Mouse (Mus musculus) liver, postnatal 0 days (tissue): ENCODE measurements around the gene Six3. TPM values are rescaled to one million over a fixed set of nuclear protein-coding genes. Genes with fewer than 3 reads are reported as not detected.

Experiments
- ATAC-seq: fragments of 200-750 bp; cut with Nextera tagmentation; 2 replicates; pipeline ENCODE4 v1.8.0; 2017; ENCODE audit warnings: mild to moderate bottlenecking, moderate library complexity
- DNase-seq: peaks from one replicate; pipeline ENCODE4 v3.0.0-alpha.2; 2016
- H3K27ac ChIP-seq: fragments of 300-500 bp; sonication (generic); 2 replicates; pipeline ENCODE4 v1.5.1; 2014; ENCODE audit warnings: antibody characterized with exemption, moderate library complexity, mild to moderate bottlenecking, low read depth
- H3K27me3 ChIP-seq: fragments of 300-500 bp; sonication (generic); 2 replicates; pipeline ENCODE4 v1.6.1; 2014; ENCODE audit warnings: low read length, control low read depth, mixed read lengths; ENCODE audit not compliant: insufficient read depth
- H3K36me3 ChIP-seq: fragments of 300-500 bp; sonication (generic); replicated peaks from 2 replicates; pipeline ENCODE4 v1.6.1; 2014; ENCODE audit warnings: mild to moderate bottlenecking, control low read depth, low read length, moderate library complexity, mixed read lengths; ENCODE audit not compliant: insufficient read depth
- H3K4me1 ChIP-seq: fragments of 300-500 bp; sonication (generic); 2 replicates; pipeline ENCODE4 v1.6.1; 2014; ENCODE audit warnings: antibody characterized with exemption, mild to moderate bottlenecking, control low read depth; ENCODE audit not compliant: insufficient read depth
- H3K4me2 ChIP-seq: fragments of 300-500 bp; sonication (generic); 2 replicates; pipeline ENCODE4 v1.6.1; 2014; ENCODE audit warnings: low read depth, mild to moderate bottlenecking, low read length, moderate library complexity, mixed read lengths
- H3K4me3 ChIP-seq: fragments of 300-500 bp; sonication (generic); 2 replicates; pipeline ENCODE4 v1.5.1; 2014; ENCODE audit warnings: low read depth, low read length
- H3K9ac ChIP-seq: fragments of 300-500 bp; sonication (generic); replicated peaks from 2 replicates; pipeline ENCODE4 v1.6.1; 2014; ENCODE audit warnings: mild to moderate bottlenecking, moderate library complexity
- H3K9me3 ChIP-seq: fragments of 300-500 bp; sonication (generic); 2 replicates; pipeline ENCODE4 v1.6.1; 2016; ENCODE audit warnings: mild to moderate bottlenecking, control low read depth, low read length, mixed read lengths
- CTCF ChIP-seq: sonication (generic); IDR thresholded peaks from 2 replicates; pipeline ENCODE4 v1.5.1; 2016; ENCODE audit warnings: antibody characterized with exemption, low read depth
- EP300 ChIP-seq: IDR thresholded peaks from 2 replicates; pipeline ENCODE4 v1.6.1; 2016; ENCODE audit warnings: antibody characterized with exemption, low read depth, mild to moderate bottlenecking
- WGBS: fragments of 180-500 bp; shearing (Covaris S2); extraction: QIAGEN DNeasy Blood & Tissue Kit; methylation state at CpG from one replicate; pipeline ENCODE4 v1.1.7; 2014; ENCODE audit not compliant: insufficient replicate concordance; 5-methylcytosine and 5-hydroxymethylcytosine counted together
- polyA plus RNA-seq: library from polyadenylated mRNA; unstranded; fragments of >200 nt; fragmentation: Nextera tagmentation; extraction: Ambion mirVana; gene quantifications from 2 replicates; pipeline ENCODE4 v1.2.1, GENCODE M21; 2015

The Six3 gene
- polyA plus RNA-seq, 1 experiment from 2014 or later, result not detected

DNA sequence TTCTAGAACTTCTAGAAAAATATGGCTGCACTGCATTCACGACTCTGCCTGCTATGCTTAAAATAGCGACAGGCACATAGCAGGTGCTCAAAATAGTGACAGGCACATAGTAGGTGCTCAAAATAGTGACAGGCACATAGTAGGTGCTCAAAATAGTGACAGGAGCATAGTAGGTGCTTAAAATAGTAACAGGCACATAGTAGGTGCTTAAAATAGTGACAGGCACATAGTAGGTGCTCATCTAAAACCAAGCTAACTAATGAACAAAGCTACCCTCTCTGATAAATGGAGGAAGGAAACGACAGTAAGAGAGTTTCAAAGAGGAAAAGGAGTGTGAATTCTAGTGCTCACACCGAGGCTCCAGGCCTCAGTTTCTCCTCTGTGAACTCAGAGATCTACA lies 29.2 kb upstream of the Six3 start:
- H3K27me3 ChIP-seq, result no peaks in the 10 kb centered on the region
- 75% methylated on average over 4 of the region's 4 CpGs for WGBS
- no peaks in the 10 kb centered on the region for H3K36me3 ChIP-seq
- H3K4me1 ChIP-seq, result no peaks in the 10 kb centered on the region
- no peak for DNase-seq
- ATAC-seq, result no peak
- no peak for TF ChIP-seq EP300
- TF ChIP-seq CTCF, result no peak
- no peaks in the 10 kb centered on the region for H3K9me3 ChIP-seq
- H3K4me2 ChIP-seq, result no peak overlapping the region
- H3K27ac ChIP-seq, result no peak overlapping the region
- no peak overlapping the region for H3K9ac ChIP-seq
- no peak overlapping the region for H3K4me3 ChIP-seq

DNA sequence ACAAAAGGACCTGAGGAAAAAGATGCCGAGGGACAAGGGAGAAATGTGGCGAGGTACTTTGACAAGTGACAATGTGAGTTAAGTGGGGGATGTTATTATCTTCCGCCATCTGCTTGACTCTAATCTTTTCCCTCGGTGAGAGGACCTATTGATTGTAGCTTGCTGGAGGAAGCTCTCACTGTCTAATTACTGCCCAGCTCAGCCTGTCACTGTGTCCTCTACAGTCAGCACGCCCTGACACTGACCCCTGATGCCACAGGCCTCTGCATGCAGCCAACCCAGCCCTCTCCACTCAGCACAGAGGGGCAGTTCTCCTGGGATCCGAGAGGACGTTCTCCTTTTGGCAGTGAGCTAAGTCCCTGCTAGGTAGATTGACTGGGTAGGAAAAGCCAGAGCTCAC lies 28.8 kb upstream of the Six3 start:
- DNase-seq (no peak), ATAC-seq (no peak)
- no peak for TF ChIP-seq CTCF
- no peak for TF ChIP-seq EP300
- Histone ChIP-seq H3K9me3 (no peaks in the 10 kb centered on the region), H3K27ac (no peak overlapping the region), H3K27me3 (no peaks in the 10 kb centered on the region), H3K4me2 (no peak overlapping the region), H3K9ac (no peak overlapping the region), H3K36me3 (no peaks in the 10 kb centered on the region), H3K4me1 (no peaks in the 10 kb centered on the region), H3K4me3 (no peak overlapping the region)
- 54% methylated on average over 7 of the region's 7 CpGs for WGBS

DNA sequence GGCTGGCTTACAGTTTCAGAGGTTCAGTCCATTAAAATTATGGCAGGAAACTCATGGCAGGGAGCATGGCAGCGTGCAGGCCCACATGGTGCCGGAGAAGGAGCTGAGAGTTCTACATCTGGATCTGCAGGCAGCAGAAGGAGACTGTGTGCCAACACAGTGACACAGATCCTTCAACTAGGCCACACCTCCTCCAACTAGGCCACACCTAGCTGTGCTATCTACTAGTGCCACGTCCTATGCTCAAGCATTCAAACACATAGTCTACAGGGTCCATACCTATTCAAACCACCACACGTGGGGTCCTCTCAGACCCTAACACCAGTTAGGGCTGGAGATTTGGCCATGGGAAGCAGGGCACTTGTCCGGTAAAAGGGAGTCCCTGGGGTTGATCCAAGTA lies 27.6 kb upstream of the Six3 start:
- H3K36me3 ChIP-seq, result no peaks in the 10 kb centered on the region
- no peaks in the 10 kb centered on the region for H3K4me1 ChIP-seq
- no peak overlapping the region for H3K9ac ChIP-seq
- no peak overlapping the region for H3K4me3 ChIP-seq
- no peak overlapping the region for H3K27ac ChIP-seq
- WGBS, result 73% methylated on average over 5 of the region's 5 CpGs
- no peak for TF ChIP-seq EP300
- no peak for TF ChIP-seq CTCF
- no peaks in the 10 kb centered on the region for H3K27me3 ChIP-seq
- ATAC-seq, result no peak
- no peak for DNase-seq
- no peaks in the 10 kb centered on the region; the same call in 1 of the 2 replicates for H3K9me3 ChIP-seq
- no peak overlapping the region for H3K4me2 ChIP-seq

DNA sequence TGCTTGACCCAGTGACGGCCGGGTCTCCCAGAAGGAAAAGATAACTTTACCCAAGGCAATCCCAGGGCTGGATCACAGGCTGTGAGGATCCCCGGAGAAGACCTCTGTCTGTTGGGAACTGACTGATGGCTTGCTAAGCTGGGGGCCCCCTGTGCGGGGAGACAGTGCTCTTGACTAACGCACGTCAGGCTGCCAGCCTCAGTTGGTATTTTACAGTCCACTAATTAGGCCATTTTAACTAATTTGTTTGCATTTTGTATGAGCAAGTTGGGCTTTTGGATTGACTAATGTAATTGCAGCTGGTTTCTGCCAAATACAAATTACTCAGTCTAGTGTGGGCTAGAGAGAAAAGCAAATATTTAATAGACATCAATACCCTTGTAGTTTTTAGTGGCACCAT lies 21.4 kb upstream of the Six3 start:
- DNase-seq (no peak), ATAC-seq (no peak)
- Histone ChIP-seq H3K4me1 (no peaks in the 10 kb centered on the region), H3K27ac (no peak overlapping the region), H3K4me3 (no peak overlapping the region), H3K27me3 (no peaks in the 10 kb centered on the region), H3K9ac (no peak overlapping the region), H3K4me2 (no peak overlapping the region), H3K36me3 (no peaks in the 10 kb centered on the region), H3K9me3 (no peaks in the 10 kb centered on the region; the same call in 1 of the 2 replicates)
- TF ChIP-seq EP300 (no peak), CTCF (no peak)
- 73% methylated on average over 6 of the region's 6 CpGs for WGBS

DNA sequence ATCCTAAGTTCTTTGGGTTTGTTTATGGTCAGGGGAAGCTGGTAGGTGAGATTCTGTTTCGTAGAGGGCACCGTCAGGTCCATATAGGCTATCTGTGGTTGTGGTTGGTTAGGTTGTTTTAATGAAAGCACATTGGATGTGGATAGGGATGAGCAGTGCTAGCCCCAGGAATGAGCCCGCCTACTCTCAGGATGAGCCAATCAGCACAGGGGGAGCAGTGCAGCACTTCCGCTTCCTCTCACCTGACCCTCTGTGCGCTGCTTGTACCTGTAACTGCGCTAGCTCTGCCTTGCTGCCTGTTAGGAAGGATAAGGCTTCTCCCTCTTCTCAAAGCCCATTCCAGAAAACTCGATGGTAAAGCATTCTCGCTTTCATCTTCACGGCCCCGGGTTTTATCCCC lies 17.6 kb upstream of the Six3 start:
- Histone ChIP-seq H3K4me2 (no peak overlapping the region), H3K27ac (no peak overlapping the region)
- WGBS, result 62% methylated on average over 10 of the region's 10 CpGs

DNA sequence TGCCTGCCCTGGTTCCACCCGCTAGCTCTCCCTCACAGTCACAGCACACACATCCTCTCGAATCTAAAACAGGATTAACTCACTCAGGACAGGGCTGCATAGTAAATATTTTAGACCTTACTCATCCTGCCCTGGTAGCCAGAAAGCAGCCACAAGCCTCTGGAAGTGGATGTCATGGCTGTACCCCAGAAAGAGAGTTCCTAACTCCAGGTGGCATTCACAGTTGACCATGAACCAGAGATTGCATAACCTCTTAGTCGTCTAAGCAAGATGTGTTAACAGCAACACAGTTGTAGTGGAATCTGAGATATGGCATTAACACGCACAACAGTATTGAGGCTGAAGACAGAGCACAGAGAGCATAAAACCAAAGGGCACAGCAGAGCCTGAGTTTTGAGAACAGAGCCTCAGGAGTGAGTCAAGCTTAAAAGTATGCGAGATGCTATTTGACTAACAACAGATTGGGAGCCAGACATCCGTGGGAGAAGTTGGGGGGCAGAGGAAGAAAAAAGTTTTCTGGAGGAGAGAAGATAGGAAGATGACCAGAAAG lies 17.0 kb upstream of the Six3 start:
- WGBS, result 39% methylated on average over 6 of the region's 6 CpGs
- H3K36me3 ChIP-seq, result no peaks in the 10 kb centered on the region
- no peak overlapping the region for H3K4me3 ChIP-seq
- H3K9ac ChIP-seq, result no peak overlapping the region
- no peak for ATAC-seq
- TF ChIP-seq CTCF (no peak), EP300 (no peak)
- H3K9me3 ChIP-seq, result no peaks in the 10 kb centered on the region
- H3K27ac ChIP-seq, result no peak overlapping the region
- H3K27me3 ChIP-seq, result peaks cover 3% of the 10 kb centered on the region; the same call in 1 of the 2 replicates
- DNase-seq, result no peak
- no peak overlapping the region for H3K4me2 ChIP-seq
- no peaks in the 10 kb centered on the region for H3K4me1 ChIP-seq

More for the DNA sequence above, 17.6 kb upstream of the Six3 start:
- TF ChIP-seq EP300 (no peak), CTCF (no peak)
- Histone ChIP-seq H3K9me3 (no peaks in the 10 kb centered on the region; the same call in 1 of the 2 replicates), H3K36me3 (no peaks in the 10 kb centered on the region), H3K4me1 (no peaks in the 10 kb centered on the region), H3K9ac (no peak overlapping the region), H3K4me3 (no peak overlapping the region), H3K27me3 (peaks cover 3% of the 10 kb centered on the region; the same call in 1 of the 2 replicates)
- DNase-seq (no peak), ATAC-seq (no peak)

DNA sequence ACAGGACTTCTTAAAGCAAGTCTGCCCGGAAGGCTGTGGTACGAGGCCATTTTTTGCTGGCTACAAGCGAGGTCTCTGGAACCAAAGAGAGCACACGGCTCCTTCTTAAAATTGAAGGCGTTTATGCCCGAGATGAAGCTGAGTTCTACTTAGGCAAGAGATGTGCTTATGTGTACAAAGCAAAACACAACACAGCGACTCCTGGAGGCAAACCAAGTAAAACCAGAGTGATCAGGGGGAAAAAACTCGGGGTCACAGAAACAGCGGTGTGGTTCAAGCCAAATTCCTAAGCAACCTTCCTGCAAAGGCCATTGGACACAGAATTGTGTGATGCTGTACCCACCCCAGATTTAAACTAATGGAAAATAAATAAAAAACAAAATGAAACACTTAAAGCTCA lies 13.9 kb upstream of the Six3 start:
- no peak overlapping the region for H3K27ac ChIP-seq
- H3K36me3 ChIP-seq, result no peaks in the 10 kb centered on the region
- peaks cover 16% of the 10 kb centered on the region for H3K27me3 ChIP-seq
- no peak overlapping the region for H3K9ac ChIP-seq
- no peak for DNase-seq
- TF ChIP-seq EP300, result no peak
- peak; percentile 23; the same call in 1 of the 2 replicates for TF ChIP-seq CTCF
- 55% methylated on average over 9 of the region's 9 CpGs for WGBS
- H3K4me1 ChIP-seq, result no peaks in the 10 kb centered on the region
- no peaks in the 10 kb centered on the region for H3K9me3 ChIP-seq
- ATAC-seq, result no peak
- no peak overlapping the region for H3K4me2 ChIP-seq
- H3K4me3 ChIP-seq, result no peak overlapping the region
